Mouse (Mus musculus) small intestine, adult 10 weeks (tissue): ENCODE measurements around the gene Tmem260. TPM values are rescaled to one million over a fixed set of nuclear protein-coding genes. Genes with fewer than 3 reads are reported as not detected.

Source experiments
- polyA plus RNA-seq: library from polyadenylated mRNA; stranded (reverse); fragments of 350-450 nt; fragmentation: Illumina TruSeq; extraction: RNeasy Lipid Tissue Mini Kit (QIAGEN cat#74804); gene quantifications from one replicate; pipeline ENCODE4 v1.2.3, GENCODE M21; 2014; ENCODE audit warnings: low replicate concordance

The Tmem260 gene
- 19.7 TPM for polyA plus RNA-seq

GRCm38 (mm10) chr14:48445984-48446683, at the start of gene Tmem260:
TSS of gene Tmem260 (plus strand) at chr14:48446124.

Other genes with a start within 250 kb of the Tmem260 start
- not detected for gene Otx2, start 227.7 kb downstream of the Tmem260 start, polyA plus RNA-seq